Mouse (Mus musculus) heart, postnatal 36 days (tissue): Measurements from ENCODE around the gene Wars2. TPM values are rescaled to one million over a fixed set of nuclear protein-coding genes. Genes with fewer than 3 reads are reported as not detected.

Experiments used
- DNase-seq, 2 experiments: peaks; one replicate each; pipeline ENCODE4 v3.0.0; 2021 to 2022
- intact Hi-C: fragments of 180-260 bp; cut with DNase I; formaldehyde crosslinking; loops from one replicate; pipeline ENCODE4 v1.15.1; 2025
- total RNA-seq, 2 experiments: library from RNA; stranded (reverse); gene quantifications; 2 replicates each; pipeline ENCODE4 v1.2.3; 2021

The Wars2 gene
- total RNA-seq, 2 experiments from 2014 or later, result 6.0 to 6.5 TPM

- intact Hi-C loops, result loop anchor here (5.0 kb wide), 1 partner anchor 100 kb away; the partner anchor contains the start of gene Wars2
- no peak for DNase-seq
Measured at GRCm38 (mm10) chr3:99242481-99242880, 101.6 kb downstream of the Wars2 start.

GRCm38 (mm10) chr3:99245341-99245740 is 104.5 kb downstream of the Wars2 start:
- intact Hi-C loops, result no loop called here
- DNase-seq, result no peak

- DNase-seq, result no peak
- intact Hi-C loops, result no loop called here
Measured at GRCm38 (mm10) chr3:99246629-99247028, 105.8 kb downstream of the Wars2 start.

GRCm38 (mm10) chr3:99247586-99247985 is 106.7 kb downstream of the Wars2 start:
- intact Hi-C loops, result no loop called here
- DNase-seq, result no peak

- DNase-seq, result no peak
Measured at GRCm38 (mm10) chr3:99247996-99248801, 107.3 kb downstream of the Wars2 start.

GRCm38 (mm10) chr3:99248831-99249550 is 108.1 kb downstream of the Wars2 start:
- intact Hi-C loops, result no loop called here
- no peak for DNase-seq

More at GRCm38 (mm10) chr3:99247996-99248801, 107.3 kb downstream of the Wars2 start:
- intact Hi-C loops, result no loop called here

GRCm38 (mm10) chr3:99249551-99249870 is 108.6 kb downstream of the Wars2 start:
- intact Hi-C loops, result no loop called here
- DNase-seq, result no peak

GRCm38 (mm10) chr3:99249906-99250305 is 109.0 kb downstream of the Wars2 start:
- intact Hi-C loops, result no loop called here
- no peak for DNase-seq

- no peak for DNase-seq
- intact Hi-C loops, result no loop called here
Measured at GRCm38 (mm10) chr3:99251271-99252165, 110.7 kb downstream of the Wars2 start.

- DNase-seq, result no peak
- intact Hi-C loops, result no loop called here
Measured at GRCm38 (mm10) chr3:99252461-99253091, 111.7 kb downstream of the Wars2 start.

GRCm38 (mm10) chr3:99253092-99253488 is 112.2 kb downstream of the Wars2 start:
- intact Hi-C loops, result no loop called here

GRCm38 (mm10) chr3:99253497-99254451 is 112.9 kb downstream of the Wars2 start:
- peak; percentile 23 to 56 for DNase-seq
- intact Hi-C loops, result no loop called here

More at GRCm38 (mm10) chr3:99253092-99253488, 112.2 kb downstream of the Wars2 start:
- DNase-seq, result no peak

- intact Hi-C loops, result no loop called here
- no peak for DNase-seq
Measured at GRCm38 (mm10) chr3:99254559-99255151, 113.8 kb downstream of the Wars2 start.

- DNase-seq, result no peak
- intact Hi-C loops, result no loop called here
Measured at GRCm38 (mm10) chr3:99255411-99256365, 114.8 kb downstream of the Wars2 start.

- DNase-seq, result no peak
- intact Hi-C loops, result no loop called here
Measured at GRCm38 (mm10) chr3:99256366-99256750, 115.5 kb downstream of the Wars2 start.

GRCm38 (mm10) chr3:99256766-99257165 is 115.9 kb downstream of the Wars2 start:
- DNase-seq, result no peak
- intact Hi-C loops, result no loop called here
